Mouse (Mus musculus) granulocyte monocyte progenitor cell, adult 5-6 weeks (primary cell): ENCODE results near the gene Dpy19l2. TPM values are rescaled to one million over a fixed set of nuclear protein-coding genes. Genes with fewer than 3 reads are reported as not detected.
"Not testable (repeated sequence)": the region's sequence is repeated elsewhere in the genome, so short reads cannot be mapped to it uniquely, and the experiment has no call there.

Experiments
- ATAC-seq: replicated peaks from 2 replicates; pipeline ENCODE4 v1.8.0; 2016; ENCODE audit warnings: mild to moderate bottlenecking, moderate TSS enrichment, inconsistent platforms; ENCODE audit not compliant: poor library complexity, severe bottlenecking
- total RNA-seq, 2 experiments: library from RNA; stranded (forward) in 1 of 2; stranded (reverse) in 1 of 2; fragments of 200-712, 200-1000 nt in 1 of 2; fragments of >200 nt in 1 of 2; fragmentation: Nextera tagmentation in 1 of 2; gene quantifications; 2 replicates each; pipeline ENCODE4 v1.2.3; 2014 to 2017

The Dpy19l2 gene
- not detected in 2 replicates for total RNA-seq (2014; fragmentation: Nextera tagmentation)
- not detected in 2 replicates for total RNA-seq (2017)

DNA sequence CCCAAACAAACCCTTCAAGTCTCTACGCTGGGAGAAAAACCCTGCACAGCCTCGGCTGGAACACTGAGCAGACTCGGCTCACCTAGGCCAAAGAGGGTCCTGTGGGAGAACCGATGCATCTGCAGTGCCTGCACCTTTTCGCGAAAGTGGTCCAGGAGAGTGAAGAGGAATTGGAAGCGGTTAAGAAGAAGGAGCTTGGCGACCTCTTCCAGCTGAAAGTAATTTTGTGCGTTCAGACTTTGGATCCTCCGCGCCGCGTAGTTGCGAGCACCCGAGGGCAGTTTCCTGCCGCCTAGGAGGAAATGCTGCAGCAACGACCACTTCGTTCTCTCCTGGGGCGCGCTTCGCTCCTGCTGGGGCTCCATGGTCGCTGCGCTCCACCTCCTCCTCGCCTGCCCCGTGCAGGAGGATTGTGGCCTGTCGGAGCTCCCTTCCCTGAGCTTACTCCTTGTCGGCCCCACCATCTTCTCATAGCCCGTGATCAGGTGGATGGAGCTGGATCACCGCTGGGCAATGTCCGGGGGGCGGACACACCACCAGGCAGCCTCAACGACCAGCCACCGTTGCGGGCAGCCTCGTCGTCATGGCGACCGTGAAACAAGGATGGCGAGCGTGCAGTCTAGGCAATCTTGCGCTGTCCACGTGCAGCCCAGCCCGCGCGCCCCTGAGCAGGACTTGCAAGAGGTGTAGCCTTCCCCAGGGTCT, at the start of gene Dpy19l2:
TSS of gene Dpy19l2 (minus strand) at position 594 of the 705 bp plus-strand sequence.
- ATAC-seq = peak; percentile 33; the same call in 1 of the 2 replicates

DNA sequence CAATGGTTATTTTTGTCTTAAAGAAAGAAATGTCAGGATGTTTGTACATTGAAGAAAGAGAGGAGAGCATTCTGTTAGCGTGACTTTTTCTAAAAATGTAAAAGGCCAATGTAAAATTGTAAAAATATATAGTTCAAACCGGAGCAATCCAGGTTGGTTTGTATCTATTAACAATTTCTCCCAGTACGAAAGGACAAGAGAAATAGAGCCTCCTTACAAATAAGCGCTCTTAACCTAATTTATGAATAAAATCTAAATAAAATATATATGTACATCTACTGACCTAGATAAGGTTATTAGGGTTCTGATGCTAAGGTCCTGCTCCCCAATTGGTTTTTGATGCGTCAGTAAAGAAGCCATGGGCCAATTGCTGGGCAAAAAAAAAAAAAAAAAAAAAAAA, 48.9 kb upstream of the Dpy19l2 start:
- peak; percentile 72 for ATAC-seq

DNA sequence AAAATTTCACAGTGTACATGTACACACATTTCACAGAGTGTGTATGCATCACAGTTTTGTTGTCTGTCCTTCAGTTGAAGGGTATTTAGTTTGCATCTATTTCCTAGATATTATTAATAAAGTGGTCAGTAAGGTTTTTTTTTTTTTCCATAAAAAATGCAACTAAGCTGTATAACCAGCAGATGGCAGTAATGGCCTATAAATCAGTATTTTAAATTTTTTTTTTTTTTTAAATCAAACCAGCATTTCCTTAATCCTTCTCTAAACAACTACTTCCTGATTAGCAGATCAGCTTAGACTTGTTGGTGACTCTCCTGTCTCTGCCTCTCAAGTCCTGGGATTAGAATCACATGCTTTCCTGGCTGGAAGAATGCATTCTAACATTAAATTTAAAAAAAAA, 5.2 kb upstream of the Dpy19l2 start:
- ATAC-seq = no peak; the same call in 1 of the 2 replicates

- no peak for ATAC-seq
Measured at GRCm38 (mm10) chr9:24696405-24696778, 299 bp upstream of the Dpy19l2 start.

DNA sequence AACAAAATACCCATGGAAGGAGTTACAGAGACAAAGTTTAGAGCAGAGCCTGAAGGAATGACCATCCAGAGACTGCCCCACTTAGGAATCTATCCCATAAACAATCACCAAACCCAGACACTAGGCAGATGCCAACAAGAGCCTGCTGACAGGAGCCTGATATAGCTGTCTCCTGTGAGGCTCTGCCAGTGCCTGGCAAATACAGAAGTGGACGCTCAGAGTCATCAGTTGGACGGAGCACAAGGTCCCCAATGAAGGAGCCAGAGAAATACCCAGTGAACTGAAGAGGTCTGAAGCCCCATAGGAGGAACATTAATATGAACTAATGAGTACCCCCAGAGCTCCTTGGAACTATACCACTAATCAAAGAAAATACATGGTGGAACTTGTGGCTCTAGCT, 58.8 kb downstream of the Dpy19l2 start:
- ATAC-seq = not testable (repeated sequence)

GRCm38 (mm10) chr9:24624896-24625295, 71.2 kb downstream of the Dpy19l2 start, which contains the start of gene Cypt4:
TSS of gene Cypt4 (plus strand) at chr9:24625196.
- ATAC-seq = no peak

GRCm38 (mm10) chr9:24538159-24538558, 157.9 kb downstream of the Dpy19l2 start:
- no peak for ATAC-seq

DNA sequence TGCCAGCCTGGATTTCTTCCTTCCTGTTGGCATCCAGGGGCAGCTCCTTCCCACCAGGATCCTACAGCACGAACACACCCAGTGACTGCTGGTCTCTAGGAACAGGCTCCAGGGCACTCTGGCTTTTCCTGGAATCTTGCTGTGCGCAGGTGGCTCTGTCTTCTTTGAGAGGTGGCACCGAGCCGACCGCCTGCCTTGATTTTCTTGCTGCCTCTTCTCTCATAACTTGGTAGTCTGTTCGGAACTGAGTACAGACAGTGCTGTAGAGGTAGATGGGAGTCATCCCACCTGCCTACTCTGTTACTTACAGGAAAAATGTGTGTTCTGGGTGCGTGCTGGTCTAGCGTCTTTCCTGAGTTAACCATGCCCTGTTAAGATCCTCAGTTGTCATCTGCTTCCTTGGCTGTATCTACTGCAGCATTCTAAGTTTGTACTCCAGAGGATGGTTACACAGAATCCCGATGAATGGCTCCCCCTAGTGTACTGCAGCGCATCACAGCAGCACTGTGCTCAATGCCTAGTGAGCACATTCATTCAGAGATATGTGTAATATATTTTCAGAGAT, 179.4 kb downstream of the Dpy19l2 start:
- peak; percentile 78 for ATAC-seq

GRCm38 (mm10) chr9:24514078-24514469, 182.0 kb downstream of the Dpy19l2 start:
- no peak for ATAC-seq

DNA sequence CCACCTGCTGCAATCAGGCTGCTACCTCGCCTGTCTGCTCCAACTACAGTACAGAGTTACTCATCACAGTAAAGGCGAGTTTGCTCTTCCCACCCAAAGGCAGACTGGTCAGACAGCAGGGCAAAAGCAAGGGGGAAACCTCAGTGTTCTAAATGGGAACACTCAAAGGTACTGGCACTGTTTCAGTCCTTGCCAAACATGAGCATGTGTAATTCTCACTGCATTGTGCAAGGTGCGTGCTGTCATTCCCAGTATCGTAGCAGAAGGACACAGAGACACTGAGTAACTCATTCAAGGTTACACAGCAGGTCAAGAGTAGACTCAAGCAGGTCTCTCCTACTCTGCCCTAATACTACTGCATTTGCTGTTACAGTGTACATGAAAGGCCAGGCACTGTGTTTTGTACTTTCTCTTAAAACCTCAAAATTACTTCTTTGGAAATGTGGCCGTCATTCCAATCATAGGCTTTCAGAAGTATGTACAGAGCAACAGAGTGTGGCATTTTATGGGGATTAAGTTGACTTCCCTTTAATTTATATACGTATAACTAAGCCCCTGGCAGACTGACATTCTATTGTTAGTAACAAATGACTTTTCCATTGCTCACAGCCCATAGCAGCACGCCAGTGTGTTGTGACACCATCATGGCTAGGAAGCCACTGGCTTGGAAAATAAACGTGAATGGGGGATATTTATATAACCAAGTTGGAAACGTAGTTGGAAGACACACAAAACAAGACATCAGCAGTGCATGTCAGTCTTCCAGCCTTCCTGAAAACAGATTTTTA, 182.6 kb downstream of the Dpy19l2 start:
- no peak for ATAC-seq

DNA sequence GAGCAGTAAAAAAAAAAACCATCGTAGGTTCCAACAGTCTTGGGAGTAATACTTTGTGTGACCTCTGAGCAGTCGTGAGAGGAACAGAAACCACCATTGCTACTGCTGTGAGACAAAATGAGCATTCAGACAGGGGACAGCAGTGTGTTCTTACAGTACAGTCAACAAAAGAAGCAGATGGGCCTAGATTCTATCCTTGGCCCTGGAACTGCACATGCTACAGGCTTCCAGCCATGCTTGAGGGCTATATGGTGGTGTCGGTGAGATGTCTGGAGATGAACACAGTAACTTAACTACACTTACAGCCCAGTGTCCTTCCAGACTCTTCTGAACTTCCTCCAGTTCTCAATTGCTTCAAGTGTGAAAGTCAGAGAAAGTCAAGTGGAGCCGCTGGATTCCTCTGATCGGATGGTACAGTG, 184.0 kb downstream of the Dpy19l2 start:
- ATAC-seq = peak; percentile 72

GRCm38 (mm10) chr9:24511371-24512120, 184.5 kb downstream of the Dpy19l2 start:
- ATAC-seq = no peak

GRCm38 (mm10) chr9:24508880-24509279, 187.2 kb downstream of the Dpy19l2 start:
- no peak for ATAC-seq

Other genes with a start within 250 kb of the Dpy19l2 start
- 42.6 and 45.2 TPM in 2 replicates for gene Dpy19l1, start 193.2 kb downstream of the Dpy19l2 start, total RNA-seq (2014; fragmentation: Nextera tagmentation)
- 54.6 and 64.1 TPM in 2 replicates for gene Dpy19l1, start 193.2 kb downstream of the Dpy19l2 start, total RNA-seq (2017)
- gene Cypt4, start 71.1 kb downstream of the Dpy19l2 start, total RNA-seq (2014; fragmentation: Nextera tagmentation) = not detected in 2 replicates
- gene Cypt4, start 71.1 kb downstream of the Dpy19l2 start, total RNA-seq (2017) = not detected in 2 replicates
- not detected in 2 replicates for gene Tbx20, start 78.0 kb upstream of the Dpy19l2 start, total RNA-seq (2014; fragmentation: Nextera tagmentation)
- not detected in 2 replicates for gene Tbx20, start 78.0 kb upstream of the Dpy19l2 start, total RNA-seq (2017)